Mouse (Mus musculus): ENCODE measurements around the gene Dock10. TPM values are rescaled to one million over a fixed set of nuclear protein-coding genes. Genes with fewer than 3 reads are reported as not detected.
A peak's percentile ranks its signal among the peaks of the same experiment; 100 is the strongest.

Dock10 gene
- total RNA-seq, 2 experiments from 2014 or later, result 13.4 to 16.6 TPM

DNA sequence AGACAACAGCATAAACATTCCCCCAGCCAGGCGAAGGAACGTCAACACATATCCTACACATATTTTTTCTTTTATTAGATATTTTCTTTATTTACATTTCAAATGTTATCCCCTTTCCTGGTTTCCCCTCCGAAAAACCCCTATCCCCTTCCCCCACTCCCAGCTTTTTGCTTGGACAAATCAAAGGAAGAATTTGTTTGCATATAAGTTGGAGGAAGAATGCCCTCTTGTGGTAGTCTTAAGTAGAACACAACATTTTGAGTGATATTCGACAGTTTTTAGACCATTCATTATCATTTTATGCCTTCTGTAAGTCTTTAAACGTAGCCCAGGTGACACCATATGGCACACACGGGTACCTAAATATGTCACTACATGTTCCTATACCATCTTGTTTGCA is 242.5 kb downstream of the Dock10 start:
- DNase-seq (ENCODE audit: extremely low spot score in 1 of 2, low spot score in 2 of 2), result no peak
- intact Hi-C loops (cut with DNase I), result loop anchor here (5.0 kb wide), 1 partner anchor 786 kb away; no protein-coding TSS in a partner anchor

DNA sequence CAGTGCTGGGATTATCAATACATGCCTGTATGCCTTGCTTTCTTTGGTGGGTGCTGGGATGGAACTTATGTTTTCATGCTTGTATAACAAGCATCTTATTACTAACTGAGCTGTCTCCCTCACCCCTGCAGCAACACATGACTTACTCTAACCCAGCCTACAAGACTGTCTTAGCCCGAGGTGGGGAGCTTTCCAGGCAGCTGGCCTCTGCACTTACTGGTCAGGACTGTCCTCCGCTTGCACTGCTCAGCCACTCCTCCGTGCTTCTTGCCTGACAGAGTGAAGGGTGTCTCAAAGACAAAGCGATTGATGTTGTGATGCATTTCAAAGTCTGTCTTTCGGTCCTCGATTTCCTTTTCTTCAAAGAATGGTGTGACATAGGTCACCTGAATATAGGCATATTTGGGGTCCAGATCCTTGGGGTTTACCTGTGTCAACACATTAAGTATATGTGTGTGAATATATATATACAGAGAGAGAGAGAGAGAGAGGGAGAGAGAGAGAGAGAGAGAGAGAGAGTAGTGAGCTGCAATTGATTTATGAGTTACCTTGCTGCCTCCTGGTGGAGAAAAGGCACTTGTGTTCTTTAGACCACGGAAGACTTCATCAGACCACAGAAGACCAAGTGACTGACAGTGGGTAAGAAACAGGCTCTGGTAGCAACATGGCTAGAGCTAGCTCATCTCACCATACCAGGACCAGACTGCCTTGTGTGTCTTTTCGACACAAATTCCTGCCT is 245.9 kb downstream of the Dock10 start:
- peak in 1 of 2 experiments; percentile 26 for DNase-seq (ENCODE audit: extremely low spot score in 1 of 2, low spot score in 2 of 2)
- intact Hi-C loops (cut with DNase I), result loop anchor here (5.0 kb wide), 1 partner anchor 725 kb away; no protein-coding TSS in a partner anchor

DNA sequence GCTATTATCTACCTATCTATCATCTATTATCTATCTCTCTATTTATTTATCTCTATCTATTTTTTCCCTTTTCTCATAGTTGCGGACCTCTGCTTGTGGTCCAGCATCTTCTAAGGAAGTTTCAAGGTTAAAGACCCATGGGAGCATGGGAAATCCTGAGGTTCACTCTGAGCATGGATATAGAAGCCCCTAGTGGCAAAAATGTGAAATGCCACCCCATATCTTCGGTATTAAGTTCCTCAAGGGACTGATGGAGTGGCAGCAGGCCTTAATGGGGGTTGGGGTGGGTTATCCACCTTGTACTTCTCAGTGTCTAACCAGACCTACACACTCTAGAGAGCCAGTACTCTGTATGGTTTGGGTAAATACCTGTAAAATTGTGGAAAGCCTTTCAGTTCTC is 253.6 kb downstream of the Dock10 start:
- intact Hi-C loops (cut with DNase I), result no loop called here
- no peak for DNase-seq (ENCODE audit: extremely low spot score in 1 of 2, low spot score in 2 of 2)

DNA sequence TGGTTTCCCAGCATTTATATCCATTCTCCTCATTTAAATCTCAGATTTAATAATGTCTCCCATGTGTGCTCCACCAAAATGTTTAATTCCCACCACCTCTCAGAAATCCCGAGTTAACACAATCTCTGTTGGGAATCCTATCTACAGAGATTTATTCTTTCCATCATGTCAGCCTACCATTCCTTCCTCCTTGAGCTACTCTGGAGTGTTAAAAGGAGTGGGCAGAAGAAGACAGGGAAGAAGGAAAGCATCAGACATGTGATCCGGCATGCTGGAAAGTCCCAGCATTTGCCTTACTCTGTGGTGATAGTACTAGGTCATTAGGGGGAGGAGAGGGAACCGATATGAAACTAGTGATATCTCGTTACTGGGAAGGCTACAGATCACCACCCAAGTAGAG is 254.2 kb downstream of the Dock10 start:
- DNase-seq (ENCODE audit: extremely low spot score in 1 of 2, low spot score in 2 of 2), result no peak
- intact Hi-C loops (cut with DNase I), result no loop called here

- no peak for DNase-seq (ENCODE audit: extremely low spot score in 1 of 2, low spot score in 2 of 2)
- intact Hi-C loops (cut with DNase I), result no loop called here
Observed at GRCm38 (mm10) chr1:80502456-80503165, 255.7 kb downstream of the Dock10 start.

GRCm38 (mm10) chr1:80499264-80499663 is 259.1 kb downstream of the Dock10 start:
- intact Hi-C loops (cut with DNase I), result loop anchor here (10.0 kb wide), 1 partner anchor 104 kb away; no protein-coding TSS in a partner anchor
- DNase-seq (ENCODE audit: extremely low spot score in 1 of 2, low spot score in 2 of 2), result no peak

DNA sequence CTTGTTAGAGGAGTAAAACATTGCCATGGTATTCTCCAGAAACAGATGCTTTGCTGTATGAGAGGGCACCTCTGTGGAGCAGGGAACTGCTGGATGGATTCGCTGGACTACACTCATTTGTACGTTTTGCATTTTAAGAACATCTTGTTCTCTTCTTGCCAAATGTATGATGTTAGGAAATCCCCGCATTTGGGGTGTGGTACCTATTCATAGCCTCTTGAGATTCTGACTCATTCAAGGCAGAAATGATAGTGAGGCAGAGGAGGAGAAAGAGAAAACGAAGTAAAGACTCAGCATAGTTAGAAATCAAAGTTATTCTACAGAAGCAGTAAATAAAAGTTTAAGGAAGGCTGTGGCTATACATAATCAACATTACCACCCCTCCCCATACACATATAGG is 262.0 kb downstream of the Dock10 start:
- no peak for DNase-seq (ENCODE audit: extremely low spot score in 1 of 2, low spot score in 2 of 2)

GRCm38 (mm10) chr1:80483419-80483818 is 274.9 kb downstream of the Dock10 start:
- intact Hi-C loops (cut with DNase I), result no loop called here
- no peak for DNase-seq (ENCODE audit: extremely low spot score in 1 of 2, low spot score in 2 of 2)

More for the DNA sequence above, 262.0 kb downstream of the Dock10 start:
- intact Hi-C loops (cut with DNase I), result loop anchor here (10.0 kb wide), 1 partner anchor 102 kb away; no protein-coding TSS in a partner anchor

DNA sequence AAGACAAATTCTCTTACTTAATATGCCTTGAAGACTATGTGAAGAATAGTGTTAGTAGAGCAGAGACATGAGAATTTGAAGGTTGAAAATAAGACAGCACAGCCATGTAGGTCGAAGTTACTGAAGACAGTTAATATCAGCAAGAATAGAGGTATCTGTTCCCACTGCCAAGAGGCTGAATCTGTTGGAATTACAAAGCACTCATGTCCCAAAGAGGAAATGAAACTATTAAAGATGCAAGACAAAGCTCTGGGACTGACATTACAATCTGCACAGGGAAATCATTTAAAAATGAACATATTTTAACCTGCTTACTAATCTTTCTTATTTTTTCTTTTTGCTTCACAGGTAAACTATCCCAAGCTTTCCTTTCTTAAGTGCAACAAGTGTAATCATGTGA is 283.4 kb downstream of the Dock10 start:
- intact Hi-C loops (cut with DNase I), result no loop called here
- DNase-seq (ENCODE audit: extremely low spot score in 1 of 2, low spot score in 2 of 2), result no peak

DNA sequence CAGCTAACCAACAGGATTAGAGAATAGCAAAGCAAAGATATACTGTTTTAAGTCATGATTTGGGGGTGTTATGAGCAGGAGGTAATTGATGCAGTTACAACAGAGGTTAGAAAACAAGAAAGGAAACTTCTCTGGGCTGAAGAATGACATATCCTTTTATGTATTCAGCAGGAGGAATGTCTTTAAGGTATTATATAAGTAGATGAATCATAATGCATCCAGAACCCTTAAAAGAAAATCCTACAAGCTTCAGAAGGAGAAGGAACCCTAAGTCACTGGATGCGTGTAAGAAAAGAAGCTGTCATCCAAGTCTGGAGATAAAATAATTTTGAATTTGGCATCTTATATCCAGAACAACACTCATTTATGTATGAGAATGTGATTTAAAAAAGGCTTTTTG is 285.9 kb downstream of the Dock10 start:
- intact Hi-C loops (cut with DNase I), result no loop called here
- DNase-seq (ENCODE audit: extremely low spot score in 1 of 2, low spot score in 2 of 2), result no peak

DNA sequence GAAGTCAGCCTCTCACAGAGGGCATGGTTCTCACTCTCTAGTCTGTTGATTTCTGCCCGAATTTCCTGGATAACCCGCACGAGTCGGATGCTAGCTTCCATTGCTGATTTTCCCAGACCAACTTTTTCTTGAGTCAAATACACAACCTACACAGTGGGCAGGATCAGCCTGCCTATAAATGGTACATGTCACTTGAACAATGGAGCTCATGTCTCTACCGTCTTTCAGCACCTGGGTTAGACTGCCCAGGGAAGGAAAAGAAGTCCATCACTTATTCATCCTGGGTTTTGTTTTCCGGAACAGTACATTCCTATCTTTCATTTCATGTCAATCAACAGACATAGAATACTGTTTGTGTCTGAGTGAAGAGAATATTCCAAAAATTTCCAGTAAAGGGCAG is 297.0 kb downstream of the Dock10 start, which contains the start of gene Gm45261:
TSS of gene Gm45261 (minus strand) at position 101 of the 400 bp plus-strand sequence.
- intact Hi-C loops (cut with DNase I), result no loop called here
- no peak for DNase-seq (ENCODE audit: extremely low spot score in 1 of 2, low spot score in 2 of 2)

DNA sequence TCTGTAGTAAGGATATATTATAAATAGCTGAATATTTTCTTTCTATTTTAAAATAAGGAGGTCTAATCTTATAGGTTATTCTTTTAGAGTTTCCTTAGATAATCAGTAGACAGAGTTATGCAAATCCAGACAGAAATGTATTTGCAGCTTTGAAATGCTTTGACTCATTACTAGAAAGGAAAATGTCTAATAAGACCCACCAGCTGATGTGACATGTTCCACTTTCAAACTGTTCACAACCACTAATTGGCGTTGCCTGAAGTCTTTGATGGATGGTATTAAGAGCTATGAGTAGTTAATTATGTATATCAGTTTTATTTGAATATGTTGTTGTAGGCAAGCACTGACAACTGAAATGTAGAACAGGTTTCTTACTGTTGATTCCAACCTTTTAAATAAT is 298.4 kb downstream of the Dock10 start:
- no peak for DNase-seq (ENCODE audit: extremely low spot score in 1 of 2, low spot score in 2 of 2)
- intact Hi-C loops (cut with DNase I), result no loop called here

DNA sequence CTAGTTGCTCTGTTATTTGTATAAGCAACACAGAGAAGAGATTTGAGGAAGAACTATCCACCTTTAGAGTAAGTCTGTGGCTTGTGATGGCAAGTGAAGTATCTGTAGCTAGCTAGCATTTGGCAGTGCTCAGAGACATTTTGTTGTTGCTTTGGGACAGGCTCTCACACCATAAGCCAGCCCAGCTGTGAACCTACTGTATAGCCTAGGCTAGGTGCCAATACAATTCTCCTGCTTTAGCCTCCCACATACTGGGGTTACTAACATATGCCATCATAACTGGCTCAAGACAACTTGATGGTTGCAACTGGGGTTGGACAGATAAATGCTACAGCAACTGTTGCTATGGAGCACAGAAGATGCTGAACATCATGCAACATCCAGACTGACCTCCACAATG is 298.9 kb downstream of the Dock10 start:
- intact Hi-C loops (cut with DNase I), result no loop called here
- DNase-seq (ENCODE audit: extremely low spot score in 1 of 2, low spot score in 2 of 2), result no peak

DNA sequence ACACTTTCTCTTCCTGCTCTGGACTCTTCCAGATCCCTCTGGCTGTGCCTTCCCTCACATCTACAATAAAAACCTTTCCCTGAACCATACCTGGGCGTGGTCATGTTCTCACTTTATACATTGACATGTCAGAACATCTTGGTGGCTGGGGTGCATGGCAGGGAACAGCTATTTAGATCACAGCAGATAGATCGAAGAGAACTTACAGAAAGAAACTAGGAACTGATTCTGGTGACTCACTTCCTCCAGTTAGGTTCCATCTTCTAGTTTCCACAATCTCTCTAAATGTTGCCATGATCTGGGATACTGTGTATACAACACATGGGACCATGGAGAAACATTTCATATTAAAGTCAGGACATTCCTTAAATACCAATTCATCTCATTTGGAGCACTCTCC is 304.4 kb downstream of the Dock10 start:
- intact Hi-C loops (cut with DNase I), result no loop called here
- DNase-seq (ENCODE audit: extremely low spot score in 1 of 2, low spot score in 2 of 2), result no peak

DNA sequence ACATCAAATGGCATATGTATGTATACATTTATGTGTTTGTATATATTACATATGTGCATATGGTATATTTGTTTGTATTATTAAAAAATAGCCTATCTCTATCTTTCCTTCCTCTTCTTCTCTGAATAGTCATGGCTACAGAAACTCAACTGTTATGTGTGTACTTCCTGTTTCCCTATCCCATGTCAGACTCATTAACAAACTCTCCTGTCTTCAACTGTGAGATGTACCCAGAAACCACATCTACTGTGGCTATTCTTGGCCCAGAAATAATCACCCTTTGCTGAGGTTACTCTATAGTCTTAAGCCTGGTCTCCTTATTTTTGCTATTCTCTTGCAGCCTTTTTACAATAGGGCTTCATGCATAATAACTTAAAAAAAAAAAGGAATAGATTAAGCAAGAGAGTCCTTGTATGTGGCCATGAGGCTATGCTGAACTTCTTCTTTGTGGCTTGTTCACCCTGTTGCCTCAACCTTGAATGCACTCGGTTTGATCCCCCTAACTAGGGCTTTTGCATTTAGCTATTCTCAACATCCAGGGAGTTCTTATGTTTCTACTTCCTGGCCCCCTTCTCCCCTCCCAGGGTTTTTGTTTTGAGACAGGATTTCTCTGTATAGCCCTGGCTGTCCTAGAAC is 306.3 kb downstream of the Dock10 start:
- no peak for DNase-seq (ENCODE audit: extremely low spot score in 1 of 2, low spot score in 2 of 2)
- intact Hi-C loops (cut with DNase I), result no loop called here
